Mouse (Mus musculus) layer of hippocampus, postnatal 14 days (tissue): ENCODE data around the gene Tmem200c. TPM values are rescaled to one million over a fixed set of nuclear protein-coding genes. Genes with fewer than 3 reads are reported as not detected.
A peak's percentile ranks its signal among the peaks of the same experiment; 100 is the strongest.

Experiments
- DNase-seq, 2 experiments: peaks; one replicate each; pipeline ENCODE4 v3.0.0; 2021 to 2022; ENCODE audit warnings: low spot score in 2 of 2, mixed read lengths in 1 of 2
- long read RNA-seq, 2 experiments: library from polyadenylated mRNA; stranded (forward); transcript quantifications; one replicate each; pipeline ENCODE4 v2.0.0; 2021
- total RNA-seq, 2 experiments: library from RNA; stranded (reverse); gene quantifications; 2 replicates each; pipeline ENCODE4 v1.2.3; 2021

Gene Tmem200c
- 1 to 10 TPM; 6.0 to 6.5 TPM for total RNA-seq
- long read RNA-seq, experiment 1, result 0 reads
- long read RNA-seq, experiment 2, result 0 reads

- DNase-seq, result no peak
These were observed at the start of gene Tmem200c for GRCm38 (mm10) chr17:68826323-68826722. Tmem200c (plus strand) TSS chr17:68826623.

- DNase-seq, result no peak
These were observed 32.7 kb upstream of the Tmem200c start for GRCm38 (mm10) chr17:68793741-68794140.

DNA sequence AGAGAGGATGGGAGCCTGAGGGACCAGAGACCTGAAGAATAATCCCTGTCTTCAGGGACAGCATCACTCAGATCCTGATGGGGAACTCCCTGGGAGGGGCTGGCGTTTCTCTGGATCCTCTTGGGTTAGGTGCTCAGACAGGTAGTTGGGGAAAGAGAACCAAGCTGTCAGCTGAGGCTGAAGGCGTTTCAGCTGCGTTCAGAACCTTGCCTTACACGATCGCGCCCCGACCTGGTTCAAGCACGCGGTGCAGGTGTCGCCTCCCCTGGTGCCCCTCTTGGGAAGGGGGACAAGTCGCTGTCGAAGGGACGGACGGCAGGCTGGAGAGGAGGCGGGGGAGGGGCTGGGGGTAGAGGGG, 10.2 kb downstream of the Tmem200c start:
- DNase-seq, result no peak

- DNase-seq, result peak; percentile 29 to 52
These were observed 10.8 kb downstream of the Tmem200c start for GRCm38 (mm10) chr17:68837013-68837858.

DNA sequence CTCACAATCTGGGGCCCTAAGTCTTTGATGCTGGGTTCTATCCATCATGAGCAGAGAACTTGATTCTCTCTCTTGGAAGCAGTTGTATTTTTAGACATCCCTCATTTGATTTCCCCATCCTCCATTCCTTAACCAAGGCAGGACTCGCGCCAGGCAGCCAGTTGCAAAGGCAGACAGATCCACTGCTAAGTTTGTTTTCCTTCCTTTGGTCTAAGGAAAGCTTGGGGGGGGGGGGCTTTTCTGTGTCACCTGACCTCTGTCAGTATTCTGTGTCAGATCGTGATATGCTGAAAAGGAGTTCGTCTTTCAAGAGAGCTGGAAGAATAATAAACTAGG, 11.4 kb downstream of the Tmem200c start:
- DNase-seq, result peak in 1 of 2 experiments; percentile 16

DNA sequence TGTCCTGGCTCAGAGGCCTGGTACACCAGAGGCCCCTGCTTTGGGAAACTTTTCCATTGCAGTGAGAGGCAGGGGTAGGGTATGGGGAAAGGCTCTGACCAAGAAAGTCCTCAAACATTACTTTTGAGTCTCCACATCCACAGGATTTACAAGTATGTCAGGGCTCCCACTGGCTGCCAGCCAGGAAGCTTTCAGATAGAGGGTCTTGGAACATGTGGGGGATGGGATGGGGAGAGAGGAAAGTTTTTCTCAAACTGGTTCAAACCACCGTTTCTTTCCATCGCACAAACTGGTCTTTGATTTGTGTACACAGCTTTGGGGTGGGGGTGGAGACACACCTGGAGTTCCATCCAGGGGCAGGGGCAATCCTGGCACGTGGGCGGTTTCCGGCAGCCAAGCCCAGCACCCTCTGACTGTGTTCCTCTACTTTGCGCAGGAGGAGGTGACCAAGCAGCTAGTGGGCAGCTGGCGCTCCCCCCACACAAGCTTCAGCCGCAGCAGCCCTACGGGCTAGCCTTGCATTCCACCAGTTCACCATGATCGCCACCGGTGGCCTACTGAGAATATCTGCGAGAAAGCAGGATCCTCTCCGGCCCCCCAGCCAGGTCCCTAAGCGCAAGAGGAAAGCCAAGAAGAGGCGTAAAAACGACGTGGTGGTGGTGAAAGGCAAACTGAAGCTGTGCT, 13.6 kb downstream of the Tmem200c start:
- DNase-seq, result no peak

- no peak for DNase-seq
These were observed 14.1 kb downstream of the Tmem200c start for GRCm38 (mm10) chr17:68840572-68840939.

- peak; percentile 36 to 57 for DNase-seq
These were observed 14.9 kb downstream of the Tmem200c start for GRCm38 (mm10) chr17:68841097-68841891.

DNA sequence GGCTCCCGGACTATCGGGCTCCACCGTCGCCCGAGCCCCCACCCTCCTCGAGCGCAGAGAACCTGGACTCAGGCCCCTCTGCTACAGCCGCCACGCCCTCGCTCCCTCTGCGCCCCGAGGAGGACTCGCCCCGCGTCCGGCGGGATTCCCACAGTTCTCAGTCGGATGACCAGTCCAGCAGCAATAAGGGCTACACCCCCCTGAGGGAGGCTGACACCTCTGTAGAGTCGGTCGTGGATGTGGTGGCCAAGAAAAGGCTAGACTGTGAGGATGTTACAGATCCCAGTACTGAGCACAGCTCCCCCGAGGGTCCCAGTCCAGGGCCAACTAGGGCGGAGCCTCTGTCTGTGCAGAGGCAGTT, 15.4 kb downstream of the Tmem200c start:
- DNase-seq, result no peak

GRCm38 (mm10) chr17:68845931-68846330, 19.5 kb downstream of the Tmem200c start:
- peak in 1 of 2 experiments; percentile 12 for DNase-seq

- DNase-seq, result no peak
These were observed 22.3 kb downstream of the Tmem200c start for GRCm38 (mm10) chr17:68848739-68849138.

- DNase-seq, result no peak
These were observed 25.9 kb downstream of the Tmem200c start for GRCm38 (mm10) chr17:68852171-68852966.

GRCm38 (mm10) chr17:68864175-68864574, 37.8 kb downstream of the Tmem200c start:
- no peak for DNase-seq

DNA sequence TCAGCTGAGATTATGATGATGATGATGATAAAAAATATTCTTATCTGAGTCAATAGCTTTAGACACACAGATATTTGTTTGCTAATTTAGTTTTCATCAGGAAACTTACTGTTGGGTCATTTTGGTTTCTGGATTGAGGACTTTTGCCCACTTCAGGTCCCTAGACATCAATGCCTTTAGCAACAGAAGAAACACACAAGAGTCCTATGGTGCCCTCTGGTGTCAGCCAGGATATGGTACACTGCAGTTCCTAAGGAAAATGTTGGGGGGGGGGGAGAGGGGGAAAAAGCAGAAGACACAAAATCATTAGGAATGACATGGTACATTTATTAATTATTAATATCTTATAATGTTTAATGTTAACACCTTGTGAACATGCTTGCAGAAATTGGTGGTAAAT, 42.0 kb downstream of the Tmem200c start:
- DNase-seq, result no peak

- DNase-seq, result no peak
These were observed 47.6 kb downstream of the Tmem200c start for GRCm38 (mm10) chr17:68874021-68874420.

GRCm38 (mm10) chr17:68875251-68875650, 48.8 kb downstream of the Tmem200c start:
- no peak for DNase-seq

- peak; percentile 9 to 60 for DNase-seq
These were observed 49.6 kb downstream of the Tmem200c start for GRCm38 (mm10) chr17:68875917-68876495.

- DNase-seq, result peak; percentile 24 to 29
These were observed 55.5 kb downstream of the Tmem200c start for GRCm38 (mm10) chr17:68881725-68882524.

GRCm38 (mm10) chr17:68883474-68884083, 57.2 kb downstream of the Tmem200c start:
- peak in 1 of 2 experiments; percentile 12 for DNase-seq
